Mouse (Mus musculus) limb, embryonic 14.5 days (tissue): ENCODE data around the gene Ubtf. TPM values are rescaled to one million over a fixed set of nuclear protein-coding genes. Genes with fewer than 3 reads are reported as not detected.
"Not testable (repeated sequence)": the region's sequence is repeated elsewhere in the genome, so short reads cannot be mapped to it uniquely, and the experiment has no call there.

Source experiments
- ATAC-seq: fragments of 200-750 bp; cut with Nextera tagmentation; 2 replicates; pipeline ENCODE4 v1.8.0; 2017; ENCODE audit warnings: low read depth, moderate number of reproducible peaks, moderate TSS enrichment; ENCODE audit not compliant: low FRiP score
- DNase-seq: peaks from one replicate; pipeline ENCODE4 v3.0.0-alpha.2; 2015; ENCODE audit warnings: low spot score
- H3K27ac ChIP-seq: fragments of 300-500 bp; sonication (generic); replicated peaks from 2 replicates; pipeline ENCODE4 v1.5.1; 2014; ENCODE audit warnings: low read depth, mild to moderate bottlenecking, low read length, moderate library complexity, mixed read lengths
- H3K27me3 ChIP-seq: fragments of 300-500 bp; sonication (generic); 2 replicates; pipeline ENCODE4 v1.6.1; 2014; ENCODE audit warnings: low read length, mixed read lengths; ENCODE audit not compliant: control insufficient read depth, insufficient read depth
- H3K36me3 ChIP-seq: fragments of 300-500 bp; sonication (generic); 2 replicates; pipeline ENCODE4 v1.6.1; 2014; ENCODE audit warnings: mild to moderate bottlenecking, low read length, moderate library complexity, mixed read lengths; ENCODE audit not compliant: control insufficient read depth, insufficient read depth
- H3K4me1 ChIP-seq: fragments of 300-500 bp; sonication (generic); 2 replicates; pipeline ENCODE4 v1.6.1; 2014; ENCODE audit warnings: antibody characterized with exemption, low read length, mixed read lengths; ENCODE audit not compliant: control insufficient read depth, insufficient read depth
- H3K4me2 ChIP-seq: fragments of 300-500 bp; sonication (generic); replicated peaks from 2 replicates; pipeline ENCODE4 v1.6.1; 2014; ENCODE audit warnings: low read depth, mild to moderate bottlenecking, low read length, moderate library complexity; ENCODE audit not compliant: severe bottlenecking
- H3K4me3 ChIP-seq: fragments of 300-500 bp; sonication (generic); replicated peaks from 2 replicates; pipeline ENCODE4 v1.5.1; 2014; ENCODE audit warnings: low read length
- H3K9ac ChIP-seq: fragments of 300-500 bp; sonication (generic); 2 replicates; pipeline ENCODE4 v1.6.1; 2014; ENCODE audit warnings: mild to moderate bottlenecking, low read depth, low read length, moderate library complexity; ENCODE audit not compliant: severe bottlenecking
- H3K9me3 ChIP-seq: fragments of 300-500 bp; sonication (generic); 2 replicates; pipeline ENCODE4 v1.6.1; 2016; ENCODE audit warnings: low read length; ENCODE audit not compliant: control insufficient read depth
- POLR2A ChIP-seq: fragments of 200-500 bp; IDR thresholded peaks from 2 replicates; pipeline ENCODE4 v1.8.0; 2012; ENCODE audit warnings: inconsistent platforms, mild to moderate bottlenecking, moderate library complexity, borderline replicate concordance; ENCODE audit not compliant: insufficient read depth, insufficient read length; ENCODE audit errors: extremely low read depth
- WGBS: fragments of 180-500 bp; shearing (Covaris S2); extraction: QIAGEN DNeasy Blood & Tissue Kit; methylation state at CpG from one replicate; pipeline ENCODE4 v1.1.7; 2014; 5-methylcytosine and 5-hydroxymethylcytosine counted together
- polyA plus RNA-seq, 2 experiments: library from polyadenylated mRNA; depleted of rRNA in 1 of 2; stranded (reverse) in 1 of 2; unstranded in 1 of 2; fragments of >200 nt; fragmentation: Nextera tagmentation in 1 of 2; extraction: Ambion mirVana in 1 of 2; gene quantifications; 2 replicates each; pipeline versions ENCODE4 v1.2.1 to v1.2.3; 2012 to 2014

Ubtf gene
- polyA plus RNA-seq, 2 experiments = 79.7 to 81.3 TPM

DNA sequence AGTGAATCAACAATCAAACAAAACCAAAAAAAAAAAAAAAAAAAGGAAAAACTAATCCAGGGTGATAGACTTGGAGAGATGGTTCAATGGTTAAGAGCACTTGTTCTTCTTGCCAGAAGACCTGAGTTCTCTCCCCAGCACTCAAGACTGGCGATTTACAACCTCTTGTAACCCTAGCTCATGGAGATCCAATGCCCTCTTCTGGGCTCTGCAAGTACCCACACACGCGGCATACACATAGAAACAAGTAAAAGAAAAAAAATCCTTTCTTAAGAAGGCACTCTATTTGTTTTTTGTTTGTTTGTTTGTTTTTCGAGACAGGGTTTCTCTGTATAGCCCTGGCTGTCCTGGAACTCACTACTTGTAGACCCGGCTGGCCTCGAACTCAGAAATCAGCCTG, 35.6 kb downstream of the Ubtf start:
- no peak for ATAC-seq
- TF ChIP-seq POLR2A = no peak
- Histone ChIP-seq H3K4me3 (peak overlapping the region; percentile 79), H3K9ac (no peak overlapping the region), H3K4me1 (peaks cover 5% of the 10 kb centered on the region), H3K36me3 (peaks cover 16% of the 10 kb centered on the region), H3K27ac (peak overlapping the region; percentile 29; the same call in 1 of the 2 replicates), H3K27me3 (no peaks in the 10 kb centered on the region), H3K9me3 (no peaks in the 10 kb centered on the region), H3K4me2 (peak overlapping the region; percentile 80)
- WGBS = 84% methylated on average over 6 of the region's 6 CpGs
- DNase-seq = no peak

DNA sequence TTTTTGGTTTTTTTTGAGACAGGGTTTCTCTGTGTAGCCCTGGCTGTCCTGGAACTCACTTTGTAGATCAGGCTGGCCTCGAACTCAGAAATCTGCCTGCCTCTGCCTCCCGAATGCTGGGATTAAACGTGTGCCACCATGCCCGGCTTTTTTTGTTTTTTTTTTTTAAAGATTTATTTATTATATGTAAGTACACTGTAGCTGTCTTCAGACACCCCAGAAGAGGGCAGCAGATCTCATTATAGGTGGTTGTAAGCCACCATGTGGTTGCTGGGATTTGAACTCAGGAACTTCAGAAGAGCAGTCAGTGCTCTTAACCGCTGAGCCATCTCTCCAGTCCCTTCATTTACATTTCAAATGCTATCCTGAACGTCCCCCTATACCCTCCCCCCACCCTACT, 39.3 kb downstream of the Ubtf start:
- not testable (repeated sequence) for H3K4me3 ChIP-seq, DNase-seq, H3K4me1 ChIP-seq, H3K27ac ChIP-seq, ATAC-seq, H3K9me3 ChIP-seq, H3K4me2 ChIP-seq, H3K27me3 ChIP-seq, H3K9ac ChIP-seq, H3K36me3 ChIP-seq
- 73% methylated on average over 6 of the region's 6 CpGs for WGBS

DNA sequence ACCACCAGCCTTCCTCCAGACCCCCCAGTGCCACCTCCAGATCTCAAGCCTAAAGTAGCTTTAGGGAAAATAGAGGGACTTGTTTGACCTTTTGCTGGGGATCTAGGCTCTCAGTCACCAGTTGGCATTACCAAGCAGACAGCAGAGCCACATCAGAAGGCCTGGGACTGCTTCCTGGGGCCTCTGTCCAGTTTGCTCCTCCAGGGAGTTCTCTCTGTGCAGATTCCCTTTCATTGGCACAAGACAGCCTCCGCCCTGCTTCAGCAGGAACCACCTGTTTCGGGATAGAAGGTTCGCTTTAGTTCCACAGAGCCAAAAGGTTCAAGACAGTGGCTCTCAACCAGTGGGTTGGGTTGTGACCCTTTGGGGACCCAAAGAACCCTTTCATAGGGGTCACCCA, 39.9 kb downstream of the Ubtf start:
- Histone ChIP-seq H3K36me3 (no peaks in the 10 kb centered on the region), H3K4me2 (no peak overlapping the region), H3K27ac (no peak overlapping the region), H3K4me3 (no peak overlapping the region), H3K4me1 (peaks cover 10% of the 10 kb centered on the region), H3K27me3 (no peaks in the 10 kb centered on the region), H3K9me3 (no peaks in the 10 kb centered on the region), H3K9ac (no peak overlapping the region)
- ATAC-seq = no peak
- TF ChIP-seq POLR2A = no peak
- WGBS = 95% methylated on average over 3 of the region's 3 CpGs
- DNase-seq = no peak

DNA sequence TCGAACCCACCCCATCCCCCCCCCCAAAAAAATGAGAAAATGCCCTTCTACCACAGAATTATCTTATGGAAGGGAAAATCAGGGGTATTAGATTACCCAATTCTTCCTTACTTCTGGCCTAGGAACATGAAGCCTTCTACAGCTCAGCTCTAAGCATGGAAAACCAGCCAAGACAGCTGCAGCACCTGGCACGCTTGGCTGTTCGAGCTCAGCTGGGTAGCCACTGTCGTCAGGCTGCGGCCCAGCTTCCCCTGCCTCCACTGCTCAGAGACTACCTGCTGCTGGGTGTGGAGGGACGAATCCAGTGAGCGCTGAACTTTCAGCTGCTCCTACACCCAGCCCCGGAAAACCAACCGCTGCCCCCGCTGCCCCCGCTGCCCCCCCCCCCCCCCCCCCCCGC, 41.8 kb downstream of the Ubtf start:
- ATAC-seq (no peak), DNase-seq (no peak)
- 58% methylated on average over 10 of the region's 12 CpGs for WGBS
- TF ChIP-seq POLR2A = no peak
- H3K36me3 ChIP-seq = no peaks in the 10 kb centered on the region
- H3K27ac ChIP-seq = no peak overlapping the region
- H3K9me3 ChIP-seq = no peaks in the 10 kb centered on the region
- H3K27me3 ChIP-seq = no peaks in the 10 kb centered on the region
- H3K4me1 ChIP-seq = peaks cover 10% of the 10 kb centered on the region
- no peak overlapping the region for H3K4me3 ChIP-seq
- no peak overlapping the region for H3K4me2 ChIP-seq
- H3K9ac ChIP-seq = no peak overlapping the region

DNA sequence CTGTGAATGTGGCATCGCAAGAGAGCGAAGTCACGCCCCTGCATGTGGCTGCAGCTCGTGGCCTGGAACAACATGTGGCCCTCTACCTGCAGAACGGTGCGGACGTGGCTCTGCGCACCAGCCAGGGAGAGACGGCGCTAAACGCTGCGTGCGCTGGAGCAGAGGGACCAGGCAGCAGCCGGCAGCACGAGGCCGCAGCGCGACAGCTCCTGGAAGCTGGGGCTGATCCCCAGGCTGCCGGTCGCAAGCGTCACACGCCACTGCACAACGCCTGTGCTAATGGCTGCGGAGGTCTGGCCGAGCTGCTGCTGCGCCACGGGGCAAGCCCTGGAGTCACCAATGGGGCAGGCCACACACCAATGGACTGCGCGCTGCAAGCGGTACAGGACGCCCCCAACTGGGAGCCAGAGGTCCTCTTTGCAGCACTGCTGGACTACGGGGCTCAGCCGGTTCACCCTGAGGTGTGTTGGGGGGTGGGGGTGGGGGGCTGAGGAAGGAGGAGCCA, 43.1 kb downstream of the Ubtf start:
- 1% methylated on average over 30 of the region's 33 CpGs for WGBS

More for the DNA sequence above, 43.1 kb downstream of the Ubtf start:
- H3K27ac ChIP-seq = peak overlapping the region; percentile 58; the same call in 1 of the 2 replicates
- peak overlapping the region; percentile 43 for H3K4me3 ChIP-seq
- no peak for TF ChIP-seq POLR2A
- peak overlapping the region; percentile 90 for H3K4me2 ChIP-seq
- H3K4me1 ChIP-seq = peaks cover 10% of the 10 kb centered on the region
- H3K36me3 ChIP-seq = no peaks in the 10 kb centered on the region
- ATAC-seq (peak; percentile 63), DNase-seq (no peak)
- no peaks in the 10 kb centered on the region for H3K9me3 ChIP-seq
- peak overlapping the region; percentile 62 for H3K9ac ChIP-seq
- H3K27me3 ChIP-seq = no peaks in the 10 kb centered on the region
